Mouse (Mus musculus) thymus, postnatal 10 days (tissue): ENCODE data around the gene Grik1.

ENCODE experiments used
- DNase-seq, 2 experiments: peaks; one replicate each; pipeline ENCODE4 v3.0.0; 2021; ENCODE audit warnings: low spot score in 2 of 2

Gene Grik1

DNA sequence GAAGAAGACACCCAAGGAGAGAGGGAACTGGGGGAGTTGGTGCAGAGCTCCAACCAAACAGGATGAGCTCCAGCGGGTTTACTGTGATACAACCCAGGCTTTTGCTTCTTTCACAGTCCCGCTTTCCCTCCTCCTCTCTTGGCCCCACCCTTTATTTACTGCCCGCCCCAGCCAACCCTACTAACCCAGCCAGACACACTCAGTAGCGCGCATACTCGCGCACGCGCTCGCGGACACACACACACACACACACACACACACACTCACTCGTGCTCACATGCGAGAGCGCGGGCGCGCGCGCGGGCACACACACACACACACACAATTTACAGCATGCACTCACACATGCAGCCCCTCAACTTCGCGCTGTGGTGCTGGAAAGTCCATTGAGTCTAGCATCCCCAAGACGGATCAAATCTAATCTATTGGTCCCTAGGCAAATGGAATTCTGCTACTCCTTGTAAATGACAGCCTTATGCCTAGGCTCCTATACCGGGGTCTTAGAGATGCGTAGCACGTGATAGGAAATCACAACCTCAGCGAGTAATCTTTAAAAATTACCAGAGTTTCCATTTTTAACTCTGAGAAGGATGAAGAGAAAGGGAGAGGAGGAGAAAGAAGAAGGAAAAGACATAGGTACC, at the start of gene Grik1:
Gene Grik1, minus strand, starts transcription at position 134 of the 641 bp plus-strand sequence.
- DNase-seq: peak in 1 of 2 experiments; percentile 7

DNA sequence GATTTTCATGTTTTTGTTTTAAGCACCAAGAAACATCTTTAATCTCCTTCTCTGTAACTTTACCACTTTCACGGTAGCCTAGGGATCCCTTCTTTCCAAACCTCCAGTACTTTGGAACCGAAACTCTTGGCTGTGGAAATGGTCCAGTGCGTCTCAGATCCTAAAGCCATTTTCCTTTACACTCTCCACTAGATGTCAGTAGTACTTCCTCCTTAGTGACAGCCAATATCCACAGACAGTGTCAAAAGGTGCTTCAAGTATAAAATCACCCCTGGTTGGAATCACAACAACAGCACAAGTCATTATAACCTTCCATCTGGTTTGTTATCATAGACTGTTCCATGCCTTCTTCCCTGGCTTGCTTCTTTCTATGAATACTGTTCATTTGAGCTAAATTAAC, 4.1 kb upstream of the Grik1 start:
- DNase-seq: no peak

GRCm38 (mm10) chr16:88289421-88290081, 514 bp downstream of the Grik1 start:
- peak in 1 of 2 experiments; percentile 8 for DNase-seq

GRCm38 (mm10) chr16:88258407-88258806, 31.7 kb downstream of the Grik1 start:
- DNase-seq: no peak

GRCm38 (mm10) chr16:88257072-88257471, 33.0 kb downstream of the Grik1 start:
- DNase-seq: no peak

- DNase-seq: no peak
Measured at GRCm38 (mm10) chr16:88256101-88256500, 34.0 kb downstream of the Grik1 start.

DNA sequence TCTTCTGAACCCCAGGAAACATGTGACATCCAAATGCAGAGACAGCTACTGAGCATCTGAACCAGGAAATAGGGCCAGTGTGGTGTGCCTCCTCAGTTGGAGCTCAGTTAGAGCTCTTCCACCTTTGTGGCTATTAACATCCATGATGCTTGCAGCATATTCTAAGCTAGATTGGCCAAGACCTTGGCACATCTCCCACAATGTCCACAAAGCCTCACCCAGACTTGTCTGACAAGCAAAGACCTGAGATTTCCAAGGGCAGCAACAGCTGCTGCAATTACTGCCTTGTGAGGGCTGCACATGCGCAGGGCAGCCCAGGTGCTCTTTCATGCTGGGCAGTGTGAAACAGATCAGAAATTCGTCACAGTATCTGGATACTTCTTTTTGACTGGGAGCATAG, 37.4 kb downstream of the Grik1 start:
- no peak for DNase-seq

DNA sequence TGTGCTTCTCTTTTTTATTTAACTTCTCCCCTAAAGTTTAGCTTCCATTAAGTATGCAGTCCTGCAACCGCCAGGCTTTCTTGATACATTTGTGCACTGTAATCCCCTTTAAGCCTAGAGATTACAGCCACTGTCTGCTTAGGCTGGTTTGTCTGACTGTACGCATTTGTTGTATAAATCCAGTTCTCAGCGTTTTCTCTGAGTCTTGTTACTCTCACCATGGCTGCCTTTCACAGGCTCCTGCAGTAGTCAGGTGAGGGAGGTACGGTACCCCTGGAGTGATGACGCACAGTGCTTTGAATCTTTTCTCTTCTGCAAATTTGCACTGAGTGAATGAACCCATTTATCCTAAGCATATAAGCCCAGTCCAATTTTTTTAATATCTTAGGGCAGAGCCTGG, 39.0 kb downstream of the Grik1 start:
- DNase-seq: no peak

DNA sequence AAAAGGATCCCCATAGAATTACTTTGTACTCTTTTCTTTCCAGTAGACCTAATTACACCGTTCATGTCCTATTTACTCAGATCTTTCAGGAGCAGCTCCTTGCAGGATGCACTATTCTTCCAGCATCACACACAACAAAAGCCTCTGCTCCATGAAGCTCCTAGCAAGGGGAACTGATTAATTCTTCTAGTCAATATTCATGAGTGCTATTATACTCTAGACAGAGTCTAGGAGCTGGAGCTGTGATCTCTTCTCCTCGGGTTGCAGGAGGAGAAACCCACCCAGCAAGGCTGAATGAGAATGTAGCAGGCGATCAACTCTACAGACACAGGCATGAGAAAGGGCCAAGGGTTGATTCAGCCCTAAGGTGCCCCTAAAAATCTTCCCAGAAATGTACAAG, 40.2 kb downstream of the Grik1 start:
- no peak for DNase-seq

- DNase-seq: peak; percentile 30 to 45
Measured at GRCm38 (mm10) chr16:88247586-88247985, 42.5 kb downstream of the Grik1 start.

DNA sequence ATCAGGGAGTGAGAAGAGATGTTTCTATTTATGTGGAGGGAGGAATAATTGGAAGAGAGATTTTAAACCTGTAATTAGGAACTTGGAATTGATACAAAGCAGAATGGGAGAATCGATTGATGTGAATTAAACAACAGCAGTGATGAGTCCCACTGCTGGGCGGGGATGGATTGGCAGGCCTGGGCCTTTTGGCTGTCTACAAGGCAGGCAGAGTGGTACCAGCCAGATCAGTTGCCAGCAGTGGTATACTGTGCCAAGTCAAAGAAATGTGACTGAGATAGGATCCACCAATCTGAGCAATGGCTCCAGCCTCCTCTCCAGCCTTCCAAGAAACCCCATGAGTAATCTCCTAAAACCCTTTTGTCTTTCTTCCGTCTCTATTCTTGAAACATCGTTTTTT, 45.4 kb downstream of the Grik1 start:
- DNase-seq: no peak

DNA sequence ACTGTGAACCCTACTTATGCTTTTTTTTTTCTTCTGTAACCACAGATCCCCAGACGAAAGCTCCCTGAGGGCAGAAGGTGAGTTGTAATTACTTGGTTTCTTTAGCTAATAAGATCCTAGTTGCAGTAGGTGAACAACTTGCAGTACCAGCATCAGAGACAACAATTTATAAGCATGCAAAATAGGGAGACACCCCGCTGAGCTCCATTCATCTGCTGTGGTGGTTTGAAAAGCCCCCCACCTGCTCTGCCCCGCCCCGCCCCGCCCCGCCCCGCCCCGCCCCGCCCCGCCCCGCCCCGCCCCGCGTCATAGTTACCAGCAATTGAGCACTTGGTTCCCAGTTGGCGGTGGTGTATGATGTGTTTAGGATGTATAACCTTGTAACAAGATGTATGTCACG, 64.4 kb downstream of the Grik1 start:
- no peak for DNase-seq

DNA sequence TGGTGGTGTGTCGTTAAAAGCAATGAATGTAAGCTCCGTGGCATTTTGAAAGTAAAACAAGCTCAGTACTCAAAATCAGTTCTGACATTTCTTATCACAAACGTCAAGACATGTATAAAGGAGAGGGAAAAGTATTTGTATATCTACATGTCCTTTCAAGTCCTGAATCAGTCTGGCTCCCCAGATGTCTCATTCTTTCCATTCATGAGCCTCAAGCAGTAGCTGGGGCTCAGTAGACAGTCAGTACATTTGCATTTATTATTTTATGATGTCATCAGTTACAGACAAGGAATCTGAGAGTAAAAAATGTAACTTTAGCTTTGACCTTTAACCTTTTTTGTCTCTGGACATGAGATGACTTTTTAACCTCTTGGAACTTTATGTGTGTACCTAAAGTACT, 68.1 kb downstream of the Grik1 start:
- no peak for DNase-seq

DNA sequence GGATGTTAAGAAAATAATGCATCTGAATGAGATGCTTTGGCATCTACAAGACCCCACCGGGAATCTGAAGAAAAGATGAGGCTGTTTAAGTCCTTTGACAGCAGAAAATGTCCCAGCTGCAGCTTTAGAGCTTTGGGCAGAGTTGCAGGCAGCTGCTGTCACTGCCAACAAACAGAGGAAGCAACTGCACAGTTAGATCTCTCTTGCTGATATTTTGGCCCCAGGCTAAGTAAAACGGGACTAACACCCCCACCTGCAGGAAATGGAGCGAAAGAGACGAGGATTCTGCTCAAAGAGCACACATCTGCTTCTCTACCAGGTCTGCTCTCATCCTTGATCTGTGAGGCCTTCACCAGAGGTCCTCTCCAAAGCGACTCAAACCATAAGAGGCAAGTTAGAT, 77.5 kb downstream of the Grik1 start:
- peak; percentile 64 to 73 for DNase-seq

GRCm38 (mm10) chr16:88211852-88212251, 78.2 kb downstream of the Grik1 start:
- DNase-seq: peak; percentile 62 to 75

- peak; percentile 52 to 72 for DNase-seq
Measured at GRCm38 (mm10) chr16:88204400-88204799, 85.7 kb downstream of the Grik1 start.

DNA sequence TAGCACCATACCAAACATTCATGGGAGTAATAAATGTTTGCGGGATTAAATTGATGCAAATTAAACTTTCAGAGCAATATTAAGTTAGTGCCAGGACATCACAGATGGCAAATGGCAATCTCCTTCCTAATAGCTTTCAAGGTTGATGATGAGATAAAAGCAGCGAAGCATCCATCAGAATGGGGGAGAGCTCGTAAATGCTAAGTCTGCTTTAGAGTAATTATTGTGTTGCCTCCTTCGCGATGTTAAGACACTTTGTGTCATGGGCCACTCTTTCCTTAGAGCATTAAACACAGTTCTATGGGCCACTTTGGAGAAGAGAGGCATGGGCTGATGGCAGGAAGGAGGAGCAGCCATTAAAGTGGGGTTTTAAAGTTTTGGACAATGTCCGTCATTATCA, 86.1 kb downstream of the Grik1 start:
- DNase-seq: no peak

DNA sequence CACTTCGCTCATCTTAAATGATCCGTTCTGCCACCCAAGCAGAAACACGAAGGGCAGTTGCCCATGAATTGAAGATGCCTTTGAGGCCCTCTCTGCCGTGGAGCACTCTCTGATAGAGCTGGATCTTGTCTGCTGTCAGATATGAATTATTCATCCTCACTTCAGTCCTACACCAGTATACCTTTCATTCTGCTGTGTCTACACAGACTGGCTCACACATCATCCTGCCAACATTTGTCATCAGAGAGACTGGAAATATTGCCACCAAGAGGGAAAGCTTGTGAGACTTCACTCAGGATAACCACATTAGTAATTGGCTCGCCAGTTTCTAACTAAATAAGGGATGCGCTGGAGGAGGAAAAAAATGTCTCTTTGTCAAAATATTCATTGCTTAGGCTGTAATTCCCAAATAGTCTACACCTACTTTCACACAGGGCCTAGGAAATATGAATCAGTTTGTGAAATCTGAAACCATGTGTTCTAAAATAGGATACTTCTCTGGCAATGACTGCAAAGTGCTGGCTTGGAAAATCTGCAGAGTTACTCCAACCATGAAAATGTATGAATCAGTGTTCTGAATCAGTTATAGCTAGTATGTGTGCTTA, 102.5 kb downstream of the Grik1 start:
- DNase-seq: no peak

DNA sequence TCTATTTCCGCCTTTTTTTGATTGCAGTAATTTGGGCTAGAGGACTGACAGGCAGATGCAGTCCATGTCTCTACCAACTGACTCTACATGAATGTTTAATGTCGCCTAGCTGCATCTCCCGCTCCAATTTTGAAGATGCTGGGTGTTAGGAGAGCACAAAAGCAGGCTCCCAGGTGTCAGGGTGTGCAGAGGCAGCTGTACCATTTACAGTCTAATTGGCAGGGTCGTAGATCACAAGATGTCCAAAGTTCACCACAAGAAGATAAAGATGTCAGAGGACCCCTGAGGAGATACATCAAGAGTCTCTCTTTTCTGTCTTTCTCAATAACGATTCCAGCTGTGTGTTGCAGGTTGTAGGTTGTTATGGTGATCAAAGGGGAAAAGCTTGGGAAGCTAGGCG, 111.3 kb downstream of the Grik1 start:
- no peak for DNase-seq

DNA sequence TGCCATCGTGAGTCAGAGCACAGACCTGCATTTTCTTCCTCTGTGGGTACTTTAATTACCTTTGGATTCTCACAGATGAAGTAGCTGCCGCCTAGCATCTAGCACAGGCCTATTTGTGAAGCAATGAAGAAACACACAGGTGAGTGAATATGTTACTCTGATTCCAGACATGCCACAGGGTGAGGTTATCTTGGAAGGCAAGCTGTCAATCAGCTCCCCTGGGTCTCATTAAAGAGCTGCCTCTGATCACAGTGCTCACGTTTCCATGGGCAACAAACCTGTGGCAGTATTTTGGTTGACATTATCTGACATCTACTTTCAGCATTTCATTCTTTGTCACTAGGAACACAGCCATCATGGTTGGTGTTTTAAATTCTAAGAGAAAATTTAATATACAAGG, 112.7 kb downstream of the Grik1 start:
- no peak for DNase-seq

DNA sequence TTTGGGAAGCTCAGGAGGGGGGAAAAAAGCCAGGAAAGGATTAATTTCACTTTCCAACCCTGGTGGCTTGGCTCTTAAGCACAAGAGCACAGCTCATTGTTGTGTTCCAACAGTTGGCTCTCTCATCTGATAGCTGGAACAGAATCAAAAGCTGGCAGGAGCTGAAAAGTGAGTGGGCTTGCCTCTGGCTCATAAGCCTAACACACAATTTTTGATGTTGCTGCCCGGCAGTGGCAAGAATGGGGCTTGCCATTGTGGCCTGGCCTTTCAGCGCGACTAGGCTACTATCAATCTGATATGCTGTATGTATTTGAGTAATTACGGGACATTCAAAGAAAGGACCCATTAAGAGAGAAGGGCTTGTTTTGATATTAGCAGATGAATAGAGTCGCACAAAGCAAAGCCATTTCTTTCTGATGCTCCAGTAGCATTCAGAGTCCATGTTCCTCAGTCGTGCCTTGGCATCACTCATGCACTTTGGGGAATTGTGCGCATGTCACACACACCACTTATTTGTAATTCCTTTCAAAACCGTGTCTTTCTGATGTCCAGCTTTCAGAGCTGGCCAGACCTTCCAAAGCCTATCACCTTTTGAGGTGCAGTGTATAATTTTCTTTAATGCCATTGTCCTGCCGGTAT, 115.9 kb downstream of the Grik1 start:
- no peak for DNase-seq

GRCm38 (mm10) chr16:88166547-88166946, 123.5 kb downstream of the Grik1 start:
- DNase-seq: no peak

DNA sequence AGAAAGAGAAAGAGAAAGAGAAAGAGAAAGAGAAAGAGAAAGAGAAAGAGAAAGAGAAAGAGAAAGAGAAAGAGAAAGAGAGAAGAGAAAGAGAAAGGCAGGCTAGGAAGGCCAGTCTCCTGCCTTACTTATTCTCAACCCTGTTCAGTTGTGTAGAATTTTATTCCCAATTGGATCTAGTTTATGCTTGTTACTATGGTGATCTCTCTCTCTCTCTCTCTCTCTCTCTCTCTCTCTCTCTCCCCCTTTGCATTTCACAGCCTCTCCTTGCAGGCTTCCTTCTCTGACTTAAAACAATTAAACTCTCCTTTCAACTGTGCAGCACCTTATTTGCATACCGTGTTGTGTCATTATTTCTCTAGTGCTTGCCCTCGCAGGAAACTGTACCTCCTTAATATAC, 147.5 kb downstream of the Grik1 start:
- DNase-seq: no peak
